Mouse (Mus musculus): Measurements from ENCODE around the gene Gm20867. TPM values are rescaled to one million over a fixed set of nuclear protein-coding genes. Genes with fewer than 3 reads are reported as not detected.
"Not testable (repeated sequence)": the region's sequence is repeated elsewhere in the genome, so short reads cannot be mapped to it uniquely, and the experiment has no call there.

The Gm20867 gene
- not detected in 2 replicates for total RNA-seq (2017)

GRCm38 (mm10) chrY:77963104-77963503, at the start of gene Gm20867:
Gene Gm20867, minus strand, starts transcription at chrY:77963204.
- ATAC-seq (replicated peaks; ENCODE audit: low read depth, poor library complexity, severe bottlenecking), result not testable (repeated sequence)

Other genes with a start within 250 kb of the Gm20867 start
- gene Gm29564, start 249.8 kb upstream of the Gm20867 start, total RNA-seq (2017), result not detected in 2 replicates